In genomic region chr5:121544910-121545792, GRCm38 (mm10) we compare ENCODE assay signal across 8 mouse cellular contexts. TPM values are rescaled to one million over a fixed set of nuclear protein-coding genes. Genes with fewer than 3 reads are reported as not detected.
A peak's percentile ranks its signal among the peaks of the same experiment; 100 is the strongest.
DNase-seq lines count a peak whose midpoint lies in the region; ATAC-seq lines count a peak whose summit lies in the region.

TSS of gene Adam1a (minus strand) at chr5:121545482.
TSS of gene Gm42878 (minus strand) at chr5:121545482.

- no peaks in the 10 kb centered on the region for H3K9me3 ChIP-seq in hindbrain, embryonic 16.5 days (ENCODE audit: control insufficient read depth, low read length)
- H3K9me3 ChIP-seq in lung, embryonic 15.5 days: no peaks in the 10 kb centered on the region

- 1% methylated on average over 53 of the region's 97 CpGs for WGBS in hindbrain, embryonic 16.5 days
- 0% methylated on average over 46 of the region's 97 CpGs for WGBS in lung, embryonic 15.5 days

- H3K27me3 ChIP-seq in hindbrain, embryonic 16.5 days (replicated peaks; ENCODE audit: control insufficient read depth, insufficient read depth, low read length): no peaks in the 10 kb centered on the region
- H3K27me3 ChIP-seq in lung, embryonic 15.5 days: no peaks in the 10 kb centered on the region

- H3K4me1 ChIP-seq in hindbrain, embryonic 16.5 days (ENCODE audit: control insufficient read depth, insufficient read depth, low read depth, low read length): peaks cover 27% of the 10 kb centered on the region
- peaks cover 19% of the 10 kb centered on the region for H3K4me1 ChIP-seq in lung, embryonic 15.5 days

- peak within 1 kb of the TSS; percentile 74 for H3K4me3 ChIP-seq in hindbrain, embryonic 16.5 days (ENCODE audit: low read length)
- peak within 1 kb of the TSS; percentile 96 for H3K4me3 ChIP-seq in lung, embryonic 15.5 days

- H3K36me3 ChIP-seq in hindbrain, embryonic 16.5 days (ENCODE audit: control insufficient read depth, insufficient read depth, low read length): no peaks in the 10 kb centered on the region
- no peaks in the 10 kb centered on the region for H3K36me3 ChIP-seq in lung, embryonic 15.5 days

- peak; percentile 15 to 29 for DNase-seq in layer of hippocampus, postnatal 14 days (ENCODE audit: low spot score in 2 of 2)
- no peak for DNase-seq in layer of hippocampus, adult 9-11 months
- DNase-seq in Muller cell, postnatal 12 days (ENCODE audit: inconsistent ontology term): peak; percentile 65
- peak; percentile 62 for DNase-seq in retina, postnatal 1 day
- DNase-seq in layer of hippocampus, adult 18-20 months (ENCODE audit: low spot score in 2 of 2): no peak

- ATAC-seq in erythroid progenitor cell, adult 5-6 weeks (replicated peaks; ENCODE audit: low FRiP score, poor library complexity, severe bottlenecking): peak; percentile 44
- peak; percentile 62 for ATAC-seq in hindbrain, embryonic 16.5 days
- peak; percentile 69 for ATAC-seq in lung, embryonic 15.5 days (ENCODE audit: borderline replicate concordance, extremely low read depth, low FRiP score, low TSS enrichment)

- H3K4me2 ChIP-seq in hindbrain, embryonic 16.5 days (ENCODE audit: low read length): peak within 1 kb of the TSS; percentile 96
- H3K4me2 ChIP-seq in lung, embryonic 15.5 days: peak within 1 kb of the TSS; percentile 79

- H3K9ac ChIP-seq in hindbrain, embryonic 16.5 days (ENCODE audit: low read depth, low read length): peak within 1 kb of the TSS; percentile 86
- peak within 1 kb of the TSS; percentile 98 for H3K9ac ChIP-seq in lung, embryonic 15.5 days

- H3K27ac ChIP-seq in hindbrain, embryonic 16.5 days (ENCODE audit: low read depth, low read length): peak within 1 kb of the TSS; percentile 99
- peak within 1 kb of the TSS; percentile 87 for H3K27ac ChIP-seq in lung, embryonic 15.5 days

RNA-seq across cellular contexts. Expression of gene Adam1a, which starts in this region (rescaled TPM):
- 10 to 100 TPM; 11.1 to 11.7 TPM for total RNA-seq in layer of hippocampus, postnatal 14 days (2021)
- total RNA-seq in erythroid progenitor cell, adult 5-6 weeks (2015; ENCODE audit: low replicate concordance): 2.9 and 3.2 TPM in 2 replicates
- 2.2 and 3.7 TPM in 2 replicates for total RNA-seq in erythroid progenitor cell, adult 5-6 weeks (2017; ENCODE audit: low replicate concordance)
- polyA plus RNA-seq in hindbrain, embryonic 16.5 days (2015; fragmentation: Nextera tagmentation; extraction: Ambion mirVana): 3.1 and 3.8 TPM in 2 replicates
- polyA plus RNA-seq in lung, embryonic 15.5 days (2015; fragmentation: Nextera tagmentation; extraction: Ambion mirVana): 1.1 and 1.5 TPM in 2 replicates
- total RNA-seq in layer of hippocampus, adult 18-20 months (2021): 10 to 100 TPM; 17.0 to 19.6 TPM

RNA-seq across cellular contexts. Expression of gene Gm42878, which starts in this region (rescaled TPM):
- not detected for total RNA-seq in layer of hippocampus, postnatal 14 days (2021)
- total RNA-seq in erythroid progenitor cell, adult 5-6 weeks (2015; ENCODE audit: low replicate concordance): not detected in 2 replicates
- total RNA-seq in erythroid progenitor cell, adult 5-6 weeks (2017; ENCODE audit: low replicate concordance): 0.08 TPM in 1 of 2 replicates, not detected in the other
- polyA plus RNA-seq in hindbrain, embryonic 16.5 days (2015; fragmentation: Nextera tagmentation; extraction: Ambion mirVana): 0.40 TPM in 1 of 2 replicates, not detected in the other
- polyA plus RNA-seq in lung, embryonic 15.5 days (2015; fragmentation: Nextera tagmentation; extraction: Ambion mirVana): not detected in 2 replicates
- total RNA-seq in layer of hippocampus, adult 18-20 months (2021): not detected

Comparison
In these comparisons a context has a peak if more than half of its experiments do, and no peak if none do; other contexts are left out.
1. DNase-seq: peak in layer of hippocampus, postnatal 14 days (2 of 2), Muller cell, postnatal 12 days (single experiment) and retina, postnatal 1 day (single experiment); none in layer of hippocampus, adult 9-11 months (single experiment) and layer of hippocampus, adult 18-20 months (0 of 2).
2. Peak in every context shown above with its lines, with median percentiles within 50 percentile points of each other: ATAC-seq.